Mouse (Mus musculus) forebrain, embryonic 12.5 days (tissue): ENCODE data around the gene Vsig10. TPM values are rescaled to one million over a fixed set of nuclear protein-coding genes. Genes with fewer than 3 reads are reported as not detected.
"Not testable (repeated sequence)": the region's sequence is repeated elsewhere in the genome, so short reads cannot be mapped to it uniquely, and the experiment has no call there.

Experiments used
- ATAC-seq: fragments of 200-750 bp; cut with Nextera tagmentation; 2 replicates; pipeline ENCODE4 v1.8.0; 2017; ENCODE audit warnings: moderate TSS enrichment; ENCODE audit not compliant: low FRiP score
- H3K27ac ChIP-seq: fragments of 300-500 bp; sonication (generic); 2 replicates; pipeline ENCODE4 v1.5.1; 2016; ENCODE audit warnings: mild to moderate bottlenecking
- H3K27me3 ChIP-seq: fragments of 300-500 bp; sonication (generic); 2 replicates; pipeline ENCODE4 v1.6.1; 2016; ENCODE audit warnings: mild to moderate bottlenecking
- H3K36me3 ChIP-seq: fragments of 300-500 bp; sonication (generic); replicated peaks from 2 replicates; pipeline ENCODE4 v1.6.1; 2016; ENCODE audit warnings: mild to moderate bottlenecking
- H3K4me1 ChIP-seq: fragments of 300-500 bp; sonication (generic); 2 replicates; pipeline ENCODE4 v1.6.1; 2016
- H3K4me2 ChIP-seq: fragments of 300-500 bp; sonication (generic); 2 replicates; pipeline ENCODE4 v1.6.1; 2016; ENCODE audit warnings: mild to moderate bottlenecking, moderate library complexity
- H3K4me3 ChIP-seq: fragments of 300-500 bp; sonication (generic); replicated peaks from 2 replicates; pipeline ENCODE4 v1.5.1; 2016; ENCODE audit warnings: mild to moderate bottlenecking
- H3K9ac ChIP-seq: fragments of 300-500 bp; sonication (generic); 2 replicates; pipeline ENCODE4 v1.6.1; 2016; ENCODE audit warnings: mild to moderate bottlenecking
- H3K9me3 ChIP-seq: fragments of 300-500 bp; sonication (generic); 2 replicates; pipeline ENCODE4 v1.6.1; 2016
- WGBS: fragments of 180-500 bp; shearing (Covaris S2); methylation state at CpG from one replicate; pipeline ENCODE4 v1.1.7; 2016; 5-methylcytosine and 5-hydroxymethylcytosine counted together
- polyA plus RNA-seq: library from polyadenylated mRNA; unstranded; fragments of >200 nt; fragmentation: Nextera tagmentation; extraction: Ambion mirVana; gene quantifications from 2 replicates; pipeline ENCODE4 v1.2.1, GENCODE M21; 2016

The Vsig10 gene
- polyA plus RNA-seq, 1 experiment from 2014 or later = 3.0 TPM

- H3K36me3 ChIP-seq = no peaks in the 10 kb centered on the region
- no peak overlapping the region for H3K4me2 ChIP-seq
- H3K4me3 ChIP-seq = no peak overlapping the region
- no peaks in the 10 kb centered on the region for H3K4me1 ChIP-seq
- peaks cover 6% of the 10 kb centered on the region; the same call in 1 of the 2 replicates for H3K9me3 ChIP-seq
- 91% methylated on average over 2 of the region's 2 CpGs for WGBS
- no peaks in the 10 kb centered on the region for H3K27me3 ChIP-seq
- H3K9ac ChIP-seq = no peak overlapping the region
- no peak for ATAC-seq
- H3K27ac ChIP-seq = no peak overlapping the region
Observed at GRCm38 (mm10) chr5:117306826-117307225, 12.1 kb upstream of the Vsig10 start.

DNA sequence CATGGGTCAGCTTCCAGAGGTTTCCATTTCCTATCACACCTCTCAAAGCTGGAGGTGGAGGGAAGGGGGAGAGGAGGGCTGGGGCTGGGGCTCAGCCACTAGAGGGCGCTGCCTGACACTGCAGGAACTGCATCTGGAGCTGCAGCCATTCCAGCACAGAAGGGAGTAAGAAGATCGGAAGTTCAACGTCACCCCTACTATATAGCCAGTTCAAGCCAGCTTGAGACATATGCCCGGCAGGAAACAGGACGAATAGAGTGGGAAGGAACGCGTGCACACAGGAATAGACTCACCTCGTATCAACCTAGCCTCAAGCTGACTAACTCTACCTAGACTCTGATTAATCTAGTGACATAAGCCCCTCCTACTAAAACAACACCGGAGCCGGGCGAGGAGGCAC is 11.2 kb upstream of the Vsig10 start:
- no peak for ATAC-seq
- H3K4me3 ChIP-seq = no peak overlapping the region
- no peak overlapping the region for H3K4me2 ChIP-seq
- H3K4me1 ChIP-seq = no peaks in the 10 kb centered on the region
- no peaks in the 10 kb centered on the region for H3K27me3 ChIP-seq
- no peaks in the 10 kb centered on the region for H3K36me3 ChIP-seq
- H3K9ac ChIP-seq = no peak overlapping the region
- 44% methylated on average over 11 of the region's 11 CpGs for WGBS
- H3K27ac ChIP-seq = no peak overlapping the region
- H3K9me3 ChIP-seq = peaks cover 6% of the 10 kb centered on the region; the same call in 1 of the 2 replicates

GRCm38 (mm10) chr5:117313420-117313819 is 5.5 kb upstream of the Vsig10 start:
- Histone ChIP-seq H3K4me2 (peak overlapping the region; percentile 30), H3K4me3 (peak overlapping the region; percentile 15; the same call in 1 of the 2 replicates), H3K27me3 (peaks cover 41% of the 10 kb centered on the region), H3K9ac (no peak overlapping the region), H3K36me3 (no peaks in the 10 kb centered on the region), H3K9me3 (no peaks in the 10 kb centered on the region), H3K27ac (no peak overlapping the region), H3K4me1 (peaks cover 18% of the 10 kb centered on the region)
- ATAC-seq = no peak
- 32% methylated on average over 14 of the region's 14 CpGs for WGBS

DNA sequence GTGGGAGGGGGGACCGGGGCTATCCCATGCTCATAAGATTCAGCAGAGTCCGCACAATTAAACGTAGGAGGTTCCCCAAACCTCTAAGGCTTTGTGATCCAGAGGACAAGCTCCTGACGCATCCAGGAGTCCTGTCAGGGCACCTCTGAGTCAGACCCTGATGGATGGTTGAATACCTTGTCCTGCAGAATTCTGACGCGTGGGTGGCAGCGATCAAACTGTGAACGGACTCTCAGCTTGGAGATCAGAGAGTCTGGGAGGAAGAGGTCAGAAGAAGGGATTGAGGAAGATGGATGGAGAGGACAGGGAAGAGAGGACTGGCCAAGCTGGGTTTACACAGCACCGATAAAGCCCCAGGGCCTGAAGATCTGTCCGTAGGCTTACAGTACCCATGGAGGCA is 5.0 kb upstream of the Vsig10 start:
- peaks cover 41% of the 10 kb centered on the region for H3K27me3 ChIP-seq
- H3K4me1 ChIP-seq = peaks cover 18% of the 10 kb centered on the region
- H3K4me2 ChIP-seq = peak overlapping the region; percentile 30; the same call in 1 of the 2 replicates
- no peak overlapping the region for H3K27ac ChIP-seq
- WGBS = 46% methylated on average over 10 of the region's 10 CpGs
- H3K9ac ChIP-seq = no peak overlapping the region
- ATAC-seq = no peak
- no peaks in the 10 kb centered on the region for H3K36me3 ChIP-seq
- peak overlapping the region; percentile 15; the same call in 1 of the 2 replicates for H3K4me3 ChIP-seq
- H3K9me3 ChIP-seq = no peaks in the 10 kb centered on the region

- Histone ChIP-seq H3K27ac (no peak overlapping the region), H3K4me1 (peaks cover 24% of the 10 kb centered on the region), H3K27me3 (peaks cover 43% of the 10 kb centered on the region), H3K4me2 (no peak overlapping the region), H3K9ac (no peak overlapping the region), H3K36me3 (no peaks in the 10 kb centered on the region), H3K4me3 (no peak overlapping the region), H3K9me3 (no peaks in the 10 kb centered on the region)
- WGBS = 17% methylated on average over 9 of the region's 9 CpGs
- no peak for ATAC-seq
Observed at GRCm38 (mm10) chr5:117314587-117315428, 4.1 kb upstream of the Vsig10 start.

DNA sequence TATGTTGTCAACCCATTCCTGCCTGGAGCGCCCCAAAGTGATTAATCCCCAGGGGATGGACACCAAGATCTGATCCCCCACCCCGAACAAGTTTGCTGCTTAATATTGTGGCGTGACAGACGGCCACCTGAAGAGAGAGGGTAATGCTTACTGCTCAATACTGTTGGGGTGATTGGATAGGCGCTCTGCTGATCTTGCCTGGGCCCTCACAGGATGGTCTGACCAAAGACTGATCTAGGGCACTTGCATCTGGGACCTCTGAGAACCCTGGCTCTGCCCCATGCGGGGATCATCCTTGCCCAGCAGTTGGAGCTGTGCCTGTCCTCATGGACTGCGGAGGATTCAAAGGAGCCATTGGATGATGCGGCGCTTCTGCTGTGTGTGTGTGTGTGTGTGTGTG is 4.9 kb downstream of the Vsig10 start:
- 82% methylated on average over 9 of the region's 9 CpGs for WGBS
- no peak overlapping the region for H3K9ac ChIP-seq

DNA sequence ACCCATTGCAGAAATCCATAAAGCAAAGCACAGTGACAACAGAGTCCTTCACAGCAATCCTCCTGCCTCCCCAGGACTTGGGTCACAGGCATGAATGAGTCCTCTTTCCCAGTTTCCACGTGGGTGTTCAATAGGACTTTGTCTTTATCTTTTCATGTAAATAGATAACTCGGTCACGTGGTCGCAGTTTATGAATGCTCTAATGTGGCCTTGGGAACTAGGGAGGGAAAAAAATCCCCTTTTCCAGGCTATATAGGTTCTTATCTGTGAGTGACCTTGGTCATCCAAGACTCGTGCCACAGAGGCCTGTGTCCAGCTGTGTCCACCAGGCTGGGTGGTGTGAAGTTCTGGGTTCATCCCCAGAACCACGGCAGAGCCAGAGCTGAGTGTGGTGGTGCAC is 7.5 kb downstream of the Vsig10 start:
- ATAC-seq = no peak
- H3K27ac ChIP-seq = no peak overlapping the region
- H3K9me3 ChIP-seq = no peaks in the 10 kb centered on the region
- 83% methylated on average over 6 of the region's 6 CpGs for WGBS
- H3K9ac ChIP-seq = no peak overlapping the region
- H3K27me3 ChIP-seq = peaks cover 4% of the 10 kb centered on the region; the same call in 1 of the 2 replicates
- no peaks in the 10 kb centered on the region for H3K36me3 ChIP-seq
- H3K4me2 ChIP-seq = no peak overlapping the region
- H3K4me1 ChIP-seq = no peaks in the 10 kb centered on the region
- H3K4me3 ChIP-seq = no peak overlapping the region

More for the DNA sequence above, 4.9 kb downstream of the Vsig10 start:
- H3K27me3 ChIP-seq = peaks cover 23% of the 10 kb centered on the region
- H3K27ac ChIP-seq = no peak overlapping the region
- no peak overlapping the region for H3K4me3 ChIP-seq
- ATAC-seq = no peak
- no peaks in the 10 kb centered on the region for H3K9me3 ChIP-seq
- H3K36me3 ChIP-seq = no peaks in the 10 kb centered on the region
- H3K4me1 ChIP-seq = peaks cover 9% of the 10 kb centered on the region; the same call in 1 of the 2 replicates
- H3K4me2 ChIP-seq = no peak overlapping the region

DNA sequence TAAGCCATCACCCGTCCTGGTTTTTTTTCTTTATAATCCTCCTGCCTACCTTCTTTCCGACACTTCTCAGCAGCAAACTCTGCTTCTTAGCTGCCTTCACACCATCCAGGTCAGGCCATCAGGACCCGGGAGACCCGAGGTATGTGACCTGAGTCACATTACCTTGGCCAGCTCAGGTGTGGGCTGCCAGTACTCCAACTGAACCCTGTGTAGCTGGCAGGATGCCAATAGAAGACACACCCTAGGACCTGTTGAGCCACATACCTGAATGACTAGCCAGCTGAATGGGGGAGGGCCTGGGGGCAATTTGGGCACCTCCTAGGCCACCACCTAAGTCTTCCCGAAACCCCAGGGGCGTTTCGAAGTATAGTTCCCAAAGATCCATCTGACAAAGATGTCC is 11.6 kb downstream of the Vsig10 start:
- no peak overlapping the region for H3K27ac ChIP-seq
- WGBS = 89% methylated on average over 7 of the region's 7 CpGs

DNA sequence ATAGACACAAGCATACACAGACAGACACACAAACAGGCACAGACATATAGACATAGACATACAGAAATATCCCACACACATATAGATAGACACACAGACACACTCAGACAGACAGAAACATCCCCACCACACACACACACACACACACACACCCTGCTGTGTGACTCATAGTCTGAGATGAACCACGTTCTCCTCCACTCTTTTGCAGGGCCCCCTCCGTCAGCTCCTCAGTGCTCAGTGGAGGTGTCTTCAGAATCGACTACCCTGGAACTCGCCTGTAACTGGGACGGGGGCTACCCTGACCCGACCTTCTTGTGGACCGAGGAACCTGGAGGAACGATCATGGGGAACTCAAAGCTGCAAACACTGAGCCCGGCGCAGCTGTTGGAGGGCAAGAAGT is 19.1 kb downstream of the Vsig10 start:
- Histone ChIP-seq H3K4me1 (no peaks in the 10 kb centered on the region), H3K4me3 (no peak overlapping the region), H3K9me3 (peaks cover 4% of the 10 kb centered on the region; the same call in 1 of the 2 replicates), H3K27ac (no peak overlapping the region), H3K27me3 (no peaks in the 10 kb centered on the region), H3K4me2 (no peak overlapping the region), H3K36me3 (no peaks in the 10 kb centered on the region), H3K9ac (no peak overlapping the region)
- WGBS = 88% methylated on average over 10 of the region's 10 CpGs
- ATAC-seq = no peak

More for the DNA sequence above, 11.6 kb downstream of the Vsig10 start:
- no peaks in the 10 kb centered on the region for H3K36me3 ChIP-seq
- no peaks in the 10 kb centered on the region for H3K4me1 ChIP-seq
- H3K9ac ChIP-seq = no peak overlapping the region
- ATAC-seq = no peak
- H3K27me3 ChIP-seq = no peaks in the 10 kb centered on the region
- no peak overlapping the region for H3K4me2 ChIP-seq
- peaks cover 4% of the 10 kb centered on the region; the same call in 1 of the 2 replicates for H3K9me3 ChIP-seq
- no peak overlapping the region for H3K4me3 ChIP-seq

DNA sequence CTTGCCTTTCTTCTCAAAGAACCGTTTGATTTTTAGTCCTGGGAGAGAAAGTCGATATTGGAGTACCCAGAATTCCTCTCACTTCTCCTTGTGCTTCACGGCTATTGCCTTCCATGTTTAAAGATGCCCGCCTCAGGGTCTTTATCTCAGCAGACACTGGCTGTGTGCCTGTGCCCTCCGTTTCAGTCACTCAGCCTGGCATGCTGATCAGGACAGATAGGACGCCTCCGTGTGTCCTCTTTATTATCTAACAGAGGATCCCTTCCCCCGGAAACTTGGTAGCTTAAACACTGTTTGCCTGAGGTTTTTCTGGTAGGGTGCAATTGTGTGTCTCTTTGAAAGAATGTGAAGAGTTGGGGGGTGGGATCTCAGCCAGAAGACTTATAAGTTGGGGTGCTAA is 19.6 kb downstream of the Vsig10 start:
- Histone ChIP-seq H3K27me3 (no peaks in the 10 kb centered on the region), H3K4me3 (no peak overlapping the region), H3K36me3 (no peaks in the 10 kb centered on the region), H3K9me3 (peaks cover 4% of the 10 kb centered on the region; the same call in 1 of the 2 replicates), H3K4me2 (no peak overlapping the region), H3K4me1 (no peaks in the 10 kb centered on the region), H3K27ac (no peak overlapping the region), H3K9ac (no peak overlapping the region)
- 86% methylated on average over 8 of the region's 8 CpGs for WGBS
- ATAC-seq = no peak

- Histone ChIP-seq H3K27me3 (no peaks in the 10 kb centered on the region), H3K27ac (no peak overlapping the region), H3K4me1 (no peaks in the 10 kb centered on the region), H3K36me3 (no peaks in the 10 kb centered on the region), H3K4me3 (no peak overlapping the region), H3K9ac (no peak overlapping the region), H3K9me3 (peaks cover under 1% of the 10 kb centered on the region; the same call in 1 of the 2 replicates), H3K4me2 (no peak overlapping the region)
- ATAC-seq = no peak
- 75% methylated on average over 6 of the region's 6 CpGs for WGBS
Observed at GRCm38 (mm10) chr5:117340081-117340480, 21.2 kb downstream of the Vsig10 start.

DNA sequence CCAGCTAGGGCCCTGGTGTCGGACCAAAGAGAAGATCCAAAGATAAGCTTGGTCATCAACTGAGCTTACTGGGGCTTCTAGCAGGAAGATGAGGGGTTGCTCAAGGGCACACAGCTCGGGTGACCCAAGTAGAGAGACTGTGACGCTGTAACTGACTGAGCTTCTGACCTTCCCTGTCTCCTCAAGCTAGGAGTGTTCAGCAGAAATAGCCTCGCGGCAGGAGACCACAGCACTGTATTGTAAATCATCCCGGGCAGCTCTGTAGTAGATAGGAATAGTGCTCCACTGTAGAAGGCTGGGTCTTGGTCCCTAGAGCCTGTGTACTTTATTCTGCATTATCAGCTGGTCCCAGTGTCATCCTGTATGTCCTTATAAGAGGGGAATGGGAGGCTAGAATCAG is 23.0 kb downstream of the Vsig10 start:
- H3K36me3 ChIP-seq = no peaks in the 10 kb centered on the region
- ATAC-seq = no peak
- no peak overlapping the region for H3K9ac ChIP-seq
- no peak overlapping the region for H3K4me2 ChIP-seq
- no peaks in the 10 kb centered on the region for H3K9me3 ChIP-seq
- no peaks in the 10 kb centered on the region for H3K27me3 ChIP-seq
- no peaks in the 10 kb centered on the region for H3K4me1 ChIP-seq
- WGBS = 89% methylated on average over 6 of the region's 6 CpGs
- H3K4me3 ChIP-seq = no peak overlapping the region
- no peak overlapping the region for H3K27ac ChIP-seq

GRCm38 (mm10) chr5:117344496-117344895 is 25.6 kb downstream of the Vsig10 start:
- H3K9ac ChIP-seq, H3K9me3 ChIP-seq, H3K4me1 ChIP-seq, H3K4me2 ChIP-seq, H3K27me3 ChIP-seq, H3K36me3 ChIP-seq, ATAC-seq, H3K27ac ChIP-seq, H3K4me3 ChIP-seq: not testable (repeated sequence)
- WGBS = 92% methylated on average over 5 of the region's 5 CpGs
